In genomic region chrX:103922436-103922835, GRCm38 (mm10) we compare ENCODE assay signal across 27 mouse cellular contexts. TPM values are rescaled to one million over a fixed set of nuclear protein-coding genes. Genes with fewer than 3 reads are reported as not detected.
DNase-seq lines count a peak whose midpoint lies in the region; ATAC-seq and TF ChIP-seq lines count a peak whose summit lies in the region.
"Had no signal": no experiment of that assay in that cellular context is flagged by ENCODE, and none has a peak within 500 bp of the region (broad histone marks: within the 10 kb centered on the region; RNA-seq: fewer than 3 reads in every experiment).

No protein-coding gene starts in this region.

- H3K27me3 ChIP-seq in heart, adult 2 months (ENCODE audit: control insufficient read depth, insufficient read depth, low read length) = no peaks in the 10 kb centered on the region
- peaks cover 6% of the 10 kb centered on the region for H3K27me3 ChIP-seq in embryonic facial prominence, embryonic 14.5 days (replicated peaks; ENCODE audit: control insufficient read depth, insufficient read depth, low read length)
- H3K27me3 ChIP-seq in limb, embryonic 13.5 days = peaks cover 28% of the 10 kb centered on the region
- H3K27me3 ChIP-seq: CH12.LX; stomach, embryonic 15.5 days had no signal

- no peak for ATAC-seq in embryonic facial prominence, embryonic 14.5 days (ENCODE audit: low read depth)
- peak; percentile 61 for ATAC-seq in limb, embryonic 13.5 days (ENCODE audit: low FRiP score, low read depth)
- ATAC-seq: forebrain, embryonic 14.5 days had no signal

- no peak for TF ChIP-seq POLR2A in heart, adult 2 months (IDR thresholded peaks at IDR 0.05; ENCODE audit: insufficient read depth, low read depth, low read length)

- intact Hi-C loops in heart, postnatal 10 days (cut with DNase I) = no loop called here
- intact Hi-C loops in heart, adult 2 months (cut with DNase I) = no loop called here

- no peaks in the 10 kb centered on the region for H3K9me3 ChIP-seq in embryonic facial prominence, embryonic 14.5 days (ENCODE audit: control insufficient read depth, low read length)
- H3K9me3 ChIP-seq in limb, embryonic 13.5 days = no peaks in the 10 kb centered on the region
- H3K9me3 ChIP-seq: embryonic facial prominence, embryonic 12.5 days; heart, embryonic 13.5 days; hindbrain, embryonic 15.5 days; neural tube, embryonic 12.5 days; stomach, embryonic 15.5 days had no signal

- H3K36me3 ChIP-seq in heart, adult 2 months (ENCODE audit: control insufficient read depth, insufficient read depth, low read length) = no peaks in the 10 kb centered on the region
- H3K36me3 ChIP-seq in embryonic facial prominence, embryonic 14.5 days (ENCODE audit: control insufficient read depth, insufficient read depth, low read length) = no peaks in the 10 kb centered on the region
- H3K36me3 ChIP-seq in limb, embryonic 13.5 days = no peaks in the 10 kb centered on the region
- H3K36me3 ChIP-seq: embryonic facial prominence, embryonic 12.5 days; heart, embryonic 13.5 days; hindbrain, embryonic 15.5 days; neural tube, embryonic 12.5 days; stomach, embryonic 15.5 days had no signal

- WGBS in heart, adult 2 months = 35% methylated on average over 2 of the region's 2 CpGs
- 30% methylated on average over 2 of the region's 2 CpGs for WGBS in embryonic facial prominence, embryonic 14.5 days
- WGBS in limb, embryonic 13.5 days = 28% methylated on average over 2 of the region's 2 CpGs

- no peaks in the 10 kb centered on the region for H3K4me1 ChIP-seq in heart, adult 2 months (ENCODE audit: control insufficient read depth, insufficient read depth, low read length)
- H3K4me1 ChIP-seq in embryonic facial prominence, embryonic 14.5 days (ENCODE audit: control insufficient read depth, insufficient read depth, low read length) = no peaks in the 10 kb centered on the region
- H3K4me1 ChIP-seq in limb, embryonic 13.5 days = no peaks in the 10 kb centered on the region
- H3K4me1 ChIP-seq: embryonic facial prominence, embryonic 12.5 days; heart, embryonic 13.5 days; hindbrain, embryonic 15.5 days; neural tube, embryonic 12.5 days; stomach, embryonic 15.5 days had no signal

- no peak overlapping the region for H3K4me2 ChIP-seq in embryonic facial prominence, embryonic 14.5 days (ENCODE audit: low read depth, low read length)
- H3K4me2 ChIP-seq in limb, embryonic 13.5 days (replicated peaks) = no peak overlapping the region
- H3K4me2 ChIP-seq: embryonic facial prominence, embryonic 12.5 days; heart, embryonic 13.5 days; hindbrain, embryonic 15.5 days; neural tube, embryonic 12.5 days; stomach, embryonic 15.5 days had no signal

- no peak for TF ChIP-seq EP300 in heart, adult 2 months (IDR thresholded peaks at IDR 0.05; ENCODE audit: insufficient read depth, low read depth, low read length)

- no peak for TF ChIP-seq CTCF in heart, adult 2 months (IDR thresholded peaks at IDR 0.05)

- DNase-seq in heart, postnatal 10 days = peak; percentile 3 to 9
- DNase-seq in heart, adult 2 months = no peak
- peak; percentile 1 for DNase-seq in embryo, embryonic 10.5 days (ENCODE audit: low spot score)
- peak; percentile 11 for DNase-seq in embryonic facial prominence, embryonic 14.5 days (ENCODE audit: low spot score)
- DNase-seq in spleen, postnatal 36 days (ENCODE audit: low spot score in 2 of 2) = no peak
- DNase-seq in right cerebral cortex, postnatal 10 days (ENCODE audit: low spot score in 2 of 2) = no peak
- DNase-seq: adrenal gland, adult 2 months; B cell, adult 2 months; cerebellum, adult 18-20 months; cerebellum, postnatal 25 days; gastrocnemius, postnatal 36 days; kidney, adult 2 months; layer of hippocampus, postnatal 36 days; lung, postnatal 4 days; midbrain, embryonic 14.5 days; right cerebral cortex, postnatal 4 days; thymus, postnatal 25 days had no signal

- no peak overlapping the region for H3K9ac ChIP-seq in heart, adult 2 months (ENCODE audit: low read depth, low read length)
- H3K9ac ChIP-seq in embryonic facial prominence, embryonic 14.5 days (ENCODE audit: low read depth, low read length) = no peak overlapping the region
- H3K9ac ChIP-seq in limb, embryonic 13.5 days = no peak overlapping the region
- H3K9ac ChIP-seq: embryonic facial prominence, embryonic 12.5 days; heart, embryonic 13.5 days; hindbrain, embryonic 15.5 days; neural tube, embryonic 12.5 days; stomach, embryonic 15.5 days had no signal

- H3K4me3 ChIP-seq in heart, adult 2 months = no peak overlapping the region
- H3K4me3 ChIP-seq in embryonic facial prominence, embryonic 14.5 days (ENCODE audit: low read depth, low read length) = no peak overlapping the region
- no peak overlapping the region for H3K4me3 ChIP-seq in limb, embryonic 13.5 days
- H3K4me3 ChIP-seq: embryonic facial prominence, embryonic 12.5 days; erythroblast, embryonic 14.5 days; heart, embryonic 13.5 days; hindbrain, embryonic 15.5 days; neural tube, embryonic 12.5 days; stomach, embryonic 15.5 days had no signal

- H3K79me2 ChIP-seq in heart, adult 2 months (replicated peaks; ENCODE audit: control insufficient read depth, insufficient read depth, low read length) = no peaks in the 10 kb centered on the region

- no peak overlapping the region for H3K27ac ChIP-seq in heart, adult 2 months
- no peak overlapping the region for H3K27ac ChIP-seq in embryonic facial prominence, embryonic 14.5 days (replicated peaks; ENCODE audit: low read depth, low read length)
- no peak overlapping the region for H3K27ac ChIP-seq in limb, embryonic 13.5 days
- H3K27ac ChIP-seq: embryonic facial prominence, embryonic 12.5 days; heart, embryonic 13.5 days; hindbrain, embryonic 15.5 days; kidney, postnatal 0 days; neural tube, embryonic 12.5 days; stomach, embryonic 15.5 days had no signal

RNA-seq across cellular contexts. Expression of gene Rlim, which starts 58.6 kb away (rescaled TPM):
- 10 to 100 TPM; 38.6 TPM for total RNA-seq in heart, postnatal 10 days (2021)
- total RNA-seq in heart, adult 2 months (2021) = 10 to 100 TPM; 21.4 to 28.0 TPM
- 4.1 and 7.8 TPM in 2 replicates for polyA plus RNA-seq in heart, adult 2 months (2012; rRNA removed)
- polyA plus RNA-seq in embryonic facial prominence, embryonic 14.5 days (2014; fragmentation: Nextera tagmentation; extraction: Ambion mirVana) = 30.6 and 34.7 TPM in 2 replicates
- 35.8 and 39.6 TPM in 2 replicates for polyA plus RNA-seq in limb, embryonic 13.5 days (2015; fragmentation: Nextera tagmentation; extraction: Ambion mirVana)

Comparison
In these comparisons a context has a peak if more than half of its experiments do, and no peak if none do; other contexts are left out.
1. DNase-seq: peak in heart, postnatal 10 days (2 of 2), embryo, embryonic 10.5 days (single experiment) and embryonic facial prominence, embryonic 14.5 days (single experiment); none in heart, adult 2 months (0 of 2), spleen, postnatal 36 days (0 of 2) and right cerebral cortex, postnatal 10 days (0 of 2).